Mouse (Mus musculus) forebrain, embryonic 11.5 days (tissue): ENCODE results near the gene Trem3. TPM values are rescaled to one million over a fixed set of nuclear protein-coding genes. Genes with fewer than 3 reads are reported as not detected.

Source experiments
- ATAC-seq: fragments of 200-750 bp; cut with Nextera tagmentation; replicated peaks from 2 replicates; pipeline ENCODE4 v1.8.0; 2017; ENCODE audit warnings: moderate TSS enrichment; ENCODE audit not compliant: low FRiP score
- DNase-seq: peaks from one replicate; pipeline ENCODE4 v3.0.0-alpha.2; 2017; ENCODE audit warnings: low spot score
- H3K27ac ChIP-seq: fragments of 300-500 bp; sonication (generic); 2 replicates; pipeline ENCODE4 v1.5.1; 2014; ENCODE audit warnings: low read depth, low read length
- H3K27me3 ChIP-seq: fragments of 300-500 bp; sonication (generic); 2 replicates; pipeline ENCODE4 v1.6.1; 2014; ENCODE audit warnings: mild to moderate bottlenecking, low read length, mixed read lengths; ENCODE audit not compliant: control insufficient read depth, insufficient read depth
- H3K36me3 ChIP-seq: fragments of 300-500 bp; sonication (generic); 2 replicates; pipeline ENCODE4 v1.6.1; 2014; ENCODE audit warnings: mild to moderate bottlenecking, low read length, moderate library complexity, mixed read lengths; ENCODE audit not compliant: control insufficient read depth, insufficient read depth
- H3K4me1 ChIP-seq: fragments of 300-500 bp; sonication (generic); replicated peaks from 2 replicates; pipeline ENCODE4 v1.6.1; 2014; ENCODE audit warnings: low read length, mixed read lengths; ENCODE audit not compliant: control insufficient read depth, insufficient read depth
- H3K4me2 ChIP-seq: fragments of 300-500 bp; sonication (generic); 2 replicates; pipeline ENCODE4 v1.6.1; 2014; ENCODE audit warnings: low read depth, mild to moderate bottlenecking, low read length, moderate library complexity, mixed read lengths; ENCODE audit not compliant: severe bottlenecking
- H3K4me3 ChIP-seq: fragments of 300-500 bp; sonication (generic); 2 replicates; pipeline ENCODE4 v1.5.1; 2014; ENCODE audit warnings: low read depth, low read length
- H3K9ac ChIP-seq: fragments of 300-500 bp; sonication (generic); 2 replicates; pipeline ENCODE4 v1.6.1; 2014; ENCODE audit warnings: low read length
- H3K9me3 ChIP-seq: fragments of 300-500 bp; sonication (generic); 2 replicates; pipeline ENCODE4 v1.6.1; 2016; ENCODE audit warnings: low read length, mixed read lengths; ENCODE audit not compliant: control insufficient read depth
- WGBS: fragments of 180-500 bp; shearing (Covaris S2); extraction: QIAGEN DNeasy Blood & Tissue Kit; methylation state at CpG from one replicate; pipeline ENCODE4 v1.1.7; 2014; 5-methylcytosine and 5-hydroxymethylcytosine counted together
- polyA plus RNA-seq: library from polyadenylated mRNA; unstranded; fragments of >200 nt; fragmentation: Nextera tagmentation; extraction: Ambion mirVana; gene quantifications from 2 replicates; pipeline ENCODE4 v1.2.1, GENCODE M21; 2014

Gene Trem3
- polyA plus RNA-seq, 1 experiment from 2014 or later: not detected

DNA sequence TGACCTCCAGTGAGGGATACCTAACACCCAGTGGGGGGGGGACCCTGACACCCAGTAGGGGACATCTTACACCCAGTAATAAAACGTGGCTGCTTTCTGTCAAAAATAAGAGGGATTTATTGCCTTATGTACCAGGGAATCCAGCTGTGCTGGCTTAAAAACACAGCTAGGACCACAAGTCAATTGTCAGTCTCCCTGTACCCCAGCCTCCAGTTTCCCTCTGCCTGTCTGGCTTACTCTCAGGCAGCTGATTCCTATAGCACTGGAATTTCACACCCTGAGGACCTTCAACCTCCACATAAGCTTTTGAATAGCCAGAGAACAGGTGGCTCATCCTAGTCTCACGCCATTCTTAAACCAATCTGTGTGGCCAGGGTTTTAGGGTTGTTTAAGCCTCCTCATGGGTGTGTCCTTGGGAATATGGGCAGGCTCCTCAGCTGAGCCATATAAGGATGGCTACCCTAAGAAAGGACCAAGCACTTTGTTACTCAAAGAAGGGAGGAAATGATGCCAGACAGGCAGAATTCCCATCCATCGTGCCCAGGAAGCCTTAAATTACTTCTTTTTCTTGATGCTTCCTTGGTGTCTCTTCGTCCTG, 11.7 kb upstream of the Trem3 start:
- no peak overlapping the region for H3K27ac ChIP-seq
- no peaks in the 10 kb centered on the region for H3K9me3 ChIP-seq
- no peaks in the 10 kb centered on the region for H3K36me3 ChIP-seq
- ATAC-seq (no peak), DNase-seq (no peak)
- no peak overlapping the region for H3K4me2 ChIP-seq
- H3K9ac ChIP-seq: no peak overlapping the region
- H3K4me1 ChIP-seq: no peaks in the 10 kb centered on the region
- 59% methylated on average over 4 of the region's 4 CpGs for WGBS
- no peak overlapping the region for H3K4me3 ChIP-seq
- H3K27me3 ChIP-seq: no peaks in the 10 kb centered on the region

DNA sequence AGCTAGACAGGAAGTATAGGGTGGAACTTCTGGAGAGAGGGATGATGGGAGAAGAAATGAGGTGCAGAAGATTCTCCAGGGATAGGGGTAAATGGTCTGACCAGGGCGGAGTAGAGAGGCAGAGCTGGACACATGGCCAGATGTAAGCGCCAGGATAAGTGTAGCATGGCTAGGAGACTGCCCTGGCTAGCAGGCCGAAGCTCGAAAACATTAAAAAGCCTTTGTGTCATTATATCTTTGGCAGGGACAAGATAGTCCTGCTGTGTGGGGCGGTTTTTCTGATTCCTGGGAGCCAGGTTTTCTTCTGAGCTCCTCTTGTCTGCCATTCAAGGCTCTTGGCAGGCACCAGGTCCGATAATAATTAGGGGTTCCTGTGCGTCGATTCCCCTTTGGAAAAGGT, 10.0 kb upstream of the Trem3 start:
- 92% methylated on average over 8 of the region's 8 CpGs for WGBS
- no peak overlapping the region for H3K27ac ChIP-seq
- H3K4me1 ChIP-seq: no peaks in the 10 kb centered on the region
- no peaks in the 10 kb centered on the region for H3K36me3 ChIP-seq
- H3K4me3 ChIP-seq: no peak overlapping the region
- no peak overlapping the region for H3K4me2 ChIP-seq
- no peaks in the 10 kb centered on the region for H3K27me3 ChIP-seq
- H3K9ac ChIP-seq: no peak overlapping the region
- no peak for DNase-seq
- no peak for ATAC-seq
- H3K9me3 ChIP-seq: no peaks in the 10 kb centered on the region

GRCm38 (mm10) chr17:48249039-48249438, 1.5 kb downstream of the Trem3 start:
- Histone ChIP-seq H3K36me3 (no peaks in the 10 kb centered on the region), H3K4me3 (no peak overlapping the region)

GRCm38 (mm10) chr17:48249501-48249900, 1.9 kb downstream of the Trem3 start:
- no peaks in the 10 kb centered on the region for H3K27me3 ChIP-seq
- H3K4me3 ChIP-seq: no peak overlapping the region
- no peaks in the 10 kb centered on the region for H3K4me1 ChIP-seq
- 84% methylated on average over 11 of the region's 11 CpGs for WGBS
- H3K4me2 ChIP-seq: no peak overlapping the region
- DNase-seq: no peak
- no peak overlapping the region for H3K27ac ChIP-seq
- H3K36me3 ChIP-seq: no peaks in the 10 kb centered on the region
- ATAC-seq: no peak
- H3K9ac ChIP-seq: no peak overlapping the region
- H3K9me3 ChIP-seq: no peaks in the 10 kb centered on the region

More at GRCm38 (mm10) chr17:48249039-48249438, 1.5 kb downstream of the Trem3 start:
- no peak overlapping the region for H3K4me2 ChIP-seq
- no peak for DNase-seq
- no peak overlapping the region for H3K9ac ChIP-seq
- H3K9me3 ChIP-seq: no peaks in the 10 kb centered on the region
- no peak overlapping the region for H3K27ac ChIP-seq
- no peaks in the 10 kb centered on the region for H3K4me1 ChIP-seq
- no peak for ATAC-seq
- H3K27me3 ChIP-seq: no peaks in the 10 kb centered on the region

GRCm38 (mm10) chr17:48250631-48251030, 3.1 kb downstream of the Trem3 start:
- WGBS: 91% methylated on average over 7 of the region's 7 CpGs
- no peaks in the 10 kb centered on the region for H3K27me3 ChIP-seq
- no peak overlapping the region for H3K4me2 ChIP-seq
- H3K4me1 ChIP-seq: no peaks in the 10 kb centered on the region
- H3K9ac ChIP-seq: no peak overlapping the region
- H3K27ac ChIP-seq: no peak overlapping the region
- no peaks in the 10 kb centered on the region for H3K36me3 ChIP-seq
- H3K4me3 ChIP-seq: no peak overlapping the region
- H3K9me3 ChIP-seq: no peaks in the 10 kb centered on the region
- ATAC-seq: no peak
- DNase-seq: no peak

- H3K4me2 ChIP-seq: no peak overlapping the region
- no peaks in the 10 kb centered on the region for H3K4me1 ChIP-seq
- H3K4me3 ChIP-seq: no peak overlapping the region
- no peak overlapping the region for H3K27ac ChIP-seq
- no peaks in the 10 kb centered on the region for H3K27me3 ChIP-seq
- no peak overlapping the region for H3K9ac ChIP-seq
- H3K9me3 ChIP-seq: peaks cover 5% of the 10 kb centered on the region
- H3K36me3 ChIP-seq: no peaks in the 10 kb centered on the region
- DNase-seq: no peak
- ATAC-seq: no peak
Observed at GRCm38 (mm10) chr17:48256575-48256974, 9.0 kb downstream of the Trem3 start.

- no peak for ATAC-seq
- H3K4me1 ChIP-seq: 0 out of 2 replicates have a peak, but pooled peaks cover 3% of the 10 kb centered on the region
- H3K4me2 ChIP-seq: no peak overlapping the region
- no peaks in the 10 kb centered on the region for H3K36me3 ChIP-seq
- H3K9ac ChIP-seq: no peak overlapping the region
- no peak for DNase-seq
- no peak overlapping the region for H3K4me3 ChIP-seq
- WGBS: 92% methylated on average over 2 of the region's 2 CpGs
- H3K9me3 ChIP-seq: peaks cover 5% of the 10 kb centered on the region
- H3K27ac ChIP-seq: no peak overlapping the region
- H3K27me3 ChIP-seq: no peaks in the 10 kb centered on the region
Observed at GRCm38 (mm10) chr17:48261868-48262267, 14.3 kb downstream of the Trem3 start.

- no peak for ATAC-seq
- no peak within 1 kb of the TSS for H3K4me2 ChIP-seq
- 91% methylated on average over 3 of the region's 3 CpGs for WGBS
Observed at GRCm38 (mm10) chr17:48263741-48264362, 16.3 kb downstream of the Trem3 start, which contains the start of gene Treml4. Treml4 (plus strand) TSS chr17:48264295.

GRCm38 (mm10) chr17:48264662-48265061, 17.1 kb downstream of the Trem3 start:
- Histone ChIP-seq H3K36me3 (no peaks in the 10 kb centered on the region), H3K4me3 (no peak overlapping the region), H3K4me2 (no peak overlapping the region), H3K9ac (no peak overlapping the region), H3K4me1 (0 out of 2 replicates have a peak, but pooled peaks cover 3% of the 10 kb centered on the region), H3K27ac (no peak overlapping the region), H3K9me3 (peaks cover under 1% of the 10 kb centered on the region; the same call in 1 of the 2 replicates), H3K27me3 (no peaks in the 10 kb centered on the region; the same call in 1 of the 2 replicates)
- no peak for ATAC-seq
- no peak for DNase-seq
- WGBS: 92% methylated on average over 7 of the region's 7 CpGs

More at GRCm38 (mm10) chr17:48263741-48264362, 16.3 kb downstream of the Trem3 start, which contains the start of gene Treml4:
- Histone ChIP-seq H3K4me3 (no peak within 1 kb of the TSS), H3K27me3 (no peaks in the 10 kb centered on the region; the same call in 1 of the 2 replicates), H3K9me3 (peaks cover 5% of the 10 kb centered on the region), H3K27ac (no peak within 1 kb of the TSS), H3K9ac (no peak within 1 kb of the TSS), H3K4me1 (0 out of 2 replicates have a peak, but pooled peaks cover 3% of the 10 kb centered on the region), H3K36me3 (no peaks in the 10 kb centered on the region)
- no peak for DNase-seq
